ENCODE assay signal across 10 mouse cellular contexts in the genomic region with DNA sequence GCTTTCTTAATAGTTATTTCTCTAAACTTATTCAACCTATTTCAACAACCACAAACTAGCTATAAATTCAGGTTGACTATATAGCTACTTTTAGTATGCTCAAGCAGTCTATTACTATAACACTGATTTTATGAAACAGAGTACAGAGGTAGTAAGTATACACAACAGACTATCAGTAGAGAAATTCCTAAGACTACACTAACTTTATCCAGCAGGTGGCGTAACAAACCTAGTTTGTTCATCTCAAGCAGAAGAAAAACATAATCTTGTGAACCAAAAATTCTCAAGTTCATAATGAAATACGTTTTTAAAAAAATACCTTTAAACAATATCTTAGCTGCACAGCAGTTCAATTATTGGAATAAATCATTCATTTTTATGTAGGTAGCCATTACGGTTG. TPM values are rescaled to one million over a fixed set of nuclear protein-coding genes. Genes with fewer than 3 reads are reported as not detected.
DNase-seq lines count a peak whose midpoint lies in the region; ATAC-seq lines count a peak whose summit lies in the region.
"Had no signal": no experiment of that assay in that cellular context is flagged by ENCODE, and none has a peak within 500 bp of the region (broad histone marks: within the 10 kb centered on the region; RNA-seq: fewer than 3 reads in every experiment).

No protein-coding gene starts in this region.

- 36% methylated on average over 3 of the region's 3 CpGs for WGBS in heart, embryonic 12.5 days
- 41% methylated on average over 3 of the region's 3 CpGs for WGBS in neural tube, embryonic 15.5 days

- no peak for ATAC-seq in heart, embryonic 12.5 days (ENCODE audit: insufficient number of reproducible peaks, low FRiP score)
- no peak for ATAC-seq in inflammation-experienced regulatory T-cells, adult 6 months
- no peak for ATAC-seq in neural tube, embryonic 15.5 days (ENCODE audit: low FRiP score)

- H3K36me3 ChIP-seq in heart, embryonic 12.5 days = peaks cover 14% of the 10 kb centered on the region
- peaks cover 9% of the 10 kb centered on the region for H3K36me3 ChIP-seq in neural tube, embryonic 15.5 days

- no peak overlapping the region for H3K27ac ChIP-seq in heart, embryonic 12.5 days (ENCODE audit: poor library complexity, severe bottlenecking)
- no peak overlapping the region for H3K27ac ChIP-seq in neural tube, embryonic 15.5 days (replicated peaks)

- DNase-seq in heart, postnatal 4 days = peak; percentile 13
- DNase-seq in 3T3-L1 (ENCODE audit: low read depth, low spot score) (peak; percentile 91), ES-CJ7 (ENCODE audit: low read depth, low spot score) (peak; percentile 51)
- peak; percentile 52 for DNase-seq in hindlimb bud, embryonic 11.5 days (ENCODE audit: extremely low spot score, low read depth, low spot score)
- no peak for DNase-seq in ovary, postnatal 36 days (ENCODE audit: low spot score)

- no peaks in the 10 kb centered on the region for H3K27me3 ChIP-seq in heart, embryonic 12.5 days (replicated peaks)
- no peaks in the 10 kb centered on the region for H3K27me3 ChIP-seq in neural tube, embryonic 15.5 days (replicated peaks)

- peaks cover 8% of the 10 kb centered on the region for H3K4me1 ChIP-seq in heart, embryonic 12.5 days (replicated peaks)
- H3K4me1 ChIP-seq in neural tube, embryonic 15.5 days = peaks cover 9% of the 10 kb centered on the region

- no peaks in the 10 kb centered on the region for H3K9me3 ChIP-seq in heart, embryonic 12.5 days (replicated peaks)
- no peaks in the 10 kb centered on the region for H3K9me3 ChIP-seq in neural tube, embryonic 15.5 days (replicated peaks)

- H3K4me2 ChIP-seq in heart, embryonic 12.5 days = no peak overlapping the region
- no peak overlapping the region for H3K4me2 ChIP-seq in neural tube, embryonic 15.5 days

- no peak overlapping the region for H3K4me3 ChIP-seq in heart, embryonic 12.5 days
- no peak overlapping the region for H3K4me3 ChIP-seq in neural tube, embryonic 15.5 days (replicated peaks)

- H3K9ac ChIP-seq in heart, embryonic 12.5 days = no peak overlapping the region
- no peak overlapping the region for H3K9ac ChIP-seq in neural tube, embryonic 15.5 days (replicated peaks)

RNA-seq across cellular contexts. Expression of a gene that starts 2.9 kb away (rescaled TPM):
- total RNA-seq in heart, postnatal 4 days (2021) = 10 to 100 TPM; 11.5 to 12.9 TPM
- polyA plus RNA-seq in heart, embryonic 12.5 days (2016; fragmentation: Nextera tagmentation; extraction: Ambion mirVana) = 15.7 and 18.5 TPM in 2 replicates
- polyA plus RNA-seq in inflammation-experienced regulatory T-cells, adult 6 months (2017; shearing (Covaris generic)) = 10 to 100 TPM; 16.6 to 33.1 (median 21.7) TPM
- polyA plus RNA-seq in neural tube, embryonic 15.5 days (2015; fragmentation: Nextera tagmentation; extraction: Ambion mirVana) = 16.1 and 16.3 TPM in 2 replicates

RNA-seq across cellular contexts. Expression of a gene that starts 40.8 kb away (rescaled TPM):
- 10 to 100 TPM; 11.4 to 13.9 TPM for total RNA-seq in heart, postnatal 4 days (2021)
- 3.2 TPM in 2 replicates for polyA plus RNA-seq in heart, embryonic 12.5 days (2016; fragmentation: Nextera tagmentation; extraction: Ambion mirVana)
- 100 to 1,000 TPM in 1 of 3 experiments, 10 to 100 TPM in 2; 86.4 to 117 (median 93.6) TPM for polyA plus RNA-seq in inflammation-experienced regulatory T-cells, adult 6 months (2017; shearing (Covaris generic))
- polyA plus RNA-seq in neural tube, embryonic 15.5 days (2015; fragmentation: Nextera tagmentation; extraction: Ambion mirVana) = 1.2 and 9.1 TPM in 2 replicates

RNA-seq across cellular contexts. Expression of a gene that starts 57.5 kb away (rescaled TPM):
- not detected for total RNA-seq in heart, postnatal 4 days (2021)
- not detected in 2 replicates for polyA plus RNA-seq in heart, embryonic 12.5 days (2016; fragmentation: Nextera tagmentation; extraction: Ambion mirVana)
- polyA plus RNA-seq in inflammation-experienced regulatory T-cells, adult 6 months (2017; shearing (Covaris generic)) = not detected
- not detected in 2 replicates for polyA plus RNA-seq in neural tube, embryonic 15.5 days (2015; fragmentation: Nextera tagmentation; extraction: Ambion mirVana)
- total RNA-seq: left cerebral cortex, postnatal 10 days had no signal
- polyA plus RNA-seq: cortical plate, adult 2 months had no signal
